Mouse (Mus musculus): ENCODE data around the gene Tmem184b. TPM values are rescaled to one million over a fixed set of nuclear protein-coding genes. Genes with fewer than 3 reads are reported as not detected.

Tmem184b gene
- total RNA-seq, 2 experiments from 2014 or later = 37.0 to 43.0 TPM

- intact Hi-C loops (cut with DNase I) = loop anchor here (2.0 kb wide), 2 partner anchors 21 to 159 kb away; no protein-coding TSS in a partner anchor
- no peak for DNase-seq
Measured at GRCm38 (mm10) chr15:79402176-79402575, 1.2 kb downstream of the Tmem184b start.

GRCm38 (mm10) chr15:79400975-79401365, 2.4 kb downstream of the Tmem184b start:
- DNase-seq = peak in 1 of 2 experiments; percentile 49
- intact Hi-C loops (cut with DNase I) = no loop called here

- intact Hi-C loops (cut with DNase I) = no loop called here
- no peak for DNase-seq
Measured at GRCm38 (mm10) chr15:79400134-79400974, 3.0 kb downstream of the Tmem184b start.

- DNase-seq = no peak
- intact Hi-C loops (cut with DNase I) = no loop called here
Measured at GRCm38 (mm10) chr15:79399231-79400052, 3.9 kb downstream of the Tmem184b start.

GRCm38 (mm10) chr15:79396736-79397135, 6.6 kb downstream of the Tmem184b start:
- DNase-seq = peak; percentile 60 to 64
- intact Hi-C loops (cut with DNase I) = no loop called here

- DNase-seq = no peak
- intact Hi-C loops (cut with DNase I) = no loop called here
Measured at GRCm38 (mm10) chr15:79395281-79395680, 8.1 kb downstream of the Tmem184b start.

- DNase-seq = no peak
- intact Hi-C loops (cut with DNase I) = no loop called here
Measured at GRCm38 (mm10) chr15:79394842-79395241, 8.5 kb downstream of the Tmem184b start.

GRCm38 (mm10) chr15:79393101-79393500, 10.3 kb downstream of the Tmem184b start:
- intact Hi-C loops (cut with DNase I) = no loop called here
- DNase-seq = no peak

GRCm38 (mm10) chr15:79392527-79392926, 10.8 kb downstream of the Tmem184b start:
- intact Hi-C loops (cut with DNase I) = no loop called here
- DNase-seq = no peak

GRCm38 (mm10) chr15:79391447-79392093, 11.8 kb downstream of the Tmem184b start:
- DNase-seq = peak; percentile 68 to 80
- intact Hi-C loops (cut with DNase I) = no loop called here

GRCm38 (mm10) chr15:79390434-79390833, 12.9 kb downstream of the Tmem184b start:
- intact Hi-C loops (cut with DNase I) = no loop called here
- DNase-seq = no peak

GRCm38 (mm10) chr15:79388171-79388570, 15.2 kb downstream of the Tmem184b start:
- intact Hi-C loops (cut with DNase I) = no loop called here
- no peak for DNase-seq

- DNase-seq = no peak
- intact Hi-C loops (cut with DNase I) = no loop called here
Measured at GRCm38 (mm10) chr15:79387611-79388010, 15.8 kb downstream of the Tmem184b start.

- intact Hi-C loops (cut with DNase I) = no loop called here
- DNase-seq = no peak
Measured at GRCm38 (mm10) chr15:79387081-79387480, 16.3 kb downstream of the Tmem184b start.

- no peak for DNase-seq
Measured at GRCm38 (mm10) chr15:79381644-79382043, 21.7 kb downstream of the Tmem184b start.

GRCm38 (mm10) chr15:79380468-79381444, 22.6 kb downstream of the Tmem184b start:
- intact Hi-C loops (cut with DNase I) = loop anchor here (2.0 to 5.0 kb wide), 2 partner anchors 22 to 62 kb away; partner anchors contain the start of gene Tmem184b
- peak; percentile 77 to 86 for DNase-seq

More at GRCm38 (mm10) chr15:79381644-79382043, 21.7 kb downstream of the Tmem184b start:
- intact Hi-C loops (cut with DNase I) = loop anchor here (2.0 to 5.0 kb wide), 2 partner anchors 21 to 61 kb away; partner anchors contain the start of gene Tmem184b

GRCm38 (mm10) chr15:79379658-79380057, 23.7 kb downstream of the Tmem184b start:
- no peak for DNase-seq
- intact Hi-C loops (cut with DNase I) = loop anchor here (2.0 to 5.0 kb wide), 3 partner anchors 23 to 137 kb away; partner anchors contain the start of gene Tmem184b

GRCm38 (mm10) chr15:79378608-79379007, 24.8 kb downstream of the Tmem184b start:
- intact Hi-C loops (cut with DNase I) = loop anchor here (2.0 kb wide), 1 partner anchor 136 kb away; no protein-coding TSS in a partner anchor
- no peak for DNase-seq

GRCm38 (mm10) chr15:79377681-79378080, 25.7 kb downstream of the Tmem184b start:
- DNase-seq = peak; percentile 80 to 86
- intact Hi-C loops (cut with DNase I) = loop anchor here (1.0 to 2.0 kb wide), 2 partner anchors 90 to 135 kb away; no protein-coding TSS in a partner anchor

All from heart, postnatal 36 days (tissue).